Mouse (Mus musculus): Measurements from ENCODE around the gene Tmem248. TPM values are rescaled to one million over a fixed set of nuclear protein-coding genes. Genes with fewer than 3 reads are reported as not detected.
A peak's percentile ranks its signal among the peaks of the same experiment; 100 is the strongest.

Tmem248 gene
- polyA plus RNA-seq (2016; fragmentation: Nextera tagmentation; extraction: Ambion mirVana), result 37.7 and 39.1 TPM in 2 replicates

DNA sequence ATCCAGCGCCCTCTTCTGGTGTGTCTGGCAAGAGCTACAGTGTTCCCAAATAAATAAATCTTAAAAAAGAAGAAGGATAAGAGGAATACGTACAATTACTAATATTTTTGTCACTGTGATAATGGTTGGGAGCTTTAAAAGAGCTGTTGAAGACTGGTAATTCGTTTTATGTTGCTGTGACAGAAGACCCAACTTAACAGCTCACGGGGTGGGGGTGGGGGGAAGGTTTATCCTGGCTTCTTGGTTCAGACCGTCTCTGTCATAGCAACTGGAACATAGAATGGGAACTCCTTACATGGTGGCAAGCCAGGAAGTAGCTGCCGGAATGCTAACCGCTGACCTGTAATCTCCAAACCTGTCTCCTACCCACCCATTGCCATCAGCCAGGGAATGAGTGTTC, at the start of gene Tmem248:
Gene Tmem248, plus strand, starts transcription at position 301 of the 400 bp plus-strand sequence.
- Histone ChIP-seq H3K9me3 (no peaks in the 10 kb centered on the region; the same call in 1 of the 2 replicates), H3K27me3 (replicated peaks; ENCODE audit: low read depth, poor library complexity, severe bottlenecking) (no peaks in the 10 kb centered on the region), H3K4me3 (no peak within 1 kb of the TSS), H3K4me1 (peaks cover 10% of the 10 kb centered on the region; the same call in 1 of the 2 replicates), H3K27ac (replicated peaks) (no peak within 1 kb of the TSS), H3K36me3 (replicated peaks) (peaks cover 28% of the 10 kb centered on the region)
- WGBS, result 81% methylated on average over 7 of the region's 7 CpGs
- no peak for DNase-seq (ENCODE audit: low spot score)

DNA sequence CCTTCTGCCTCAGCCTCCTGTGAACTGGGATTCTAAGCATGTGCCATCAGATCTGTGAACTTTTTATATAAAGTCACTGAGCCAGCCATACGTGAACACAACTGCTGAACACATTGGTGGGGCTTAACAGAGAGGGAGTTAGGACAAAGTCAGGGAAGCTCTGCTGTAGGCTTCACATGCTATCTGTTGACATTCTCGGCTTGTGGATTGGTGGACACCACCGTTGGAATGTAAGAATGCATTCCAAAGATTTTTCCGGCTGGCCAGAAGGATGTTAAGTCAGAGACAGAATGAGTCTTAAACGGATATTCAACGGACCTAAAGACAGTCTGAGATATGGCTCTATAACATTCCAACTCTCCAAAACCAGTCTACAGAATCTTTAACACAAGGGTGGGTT, 47.8 kb upstream of the Tmem248 start:
- no peak overlapping the region for H3K27ac ChIP-seq (replicated peaks)
- no peak overlapping the region for H3K4me3 ChIP-seq
- DNase-seq (ENCODE audit: low spot score), result no peak
- H3K9me3 ChIP-seq, result no peaks in the 10 kb centered on the region
- no peaks in the 10 kb centered on the region for H3K36me3 ChIP-seq (replicated peaks)
- 71% methylated on average over 6 of the region's 6 CpGs for WGBS
- no peaks in the 10 kb centered on the region for H3K27me3 ChIP-seq (replicated peaks; ENCODE audit: low read depth, poor library complexity, severe bottlenecking)
- H3K4me1 ChIP-seq, result peaks cover 27% of the 10 kb centered on the region

DNA sequence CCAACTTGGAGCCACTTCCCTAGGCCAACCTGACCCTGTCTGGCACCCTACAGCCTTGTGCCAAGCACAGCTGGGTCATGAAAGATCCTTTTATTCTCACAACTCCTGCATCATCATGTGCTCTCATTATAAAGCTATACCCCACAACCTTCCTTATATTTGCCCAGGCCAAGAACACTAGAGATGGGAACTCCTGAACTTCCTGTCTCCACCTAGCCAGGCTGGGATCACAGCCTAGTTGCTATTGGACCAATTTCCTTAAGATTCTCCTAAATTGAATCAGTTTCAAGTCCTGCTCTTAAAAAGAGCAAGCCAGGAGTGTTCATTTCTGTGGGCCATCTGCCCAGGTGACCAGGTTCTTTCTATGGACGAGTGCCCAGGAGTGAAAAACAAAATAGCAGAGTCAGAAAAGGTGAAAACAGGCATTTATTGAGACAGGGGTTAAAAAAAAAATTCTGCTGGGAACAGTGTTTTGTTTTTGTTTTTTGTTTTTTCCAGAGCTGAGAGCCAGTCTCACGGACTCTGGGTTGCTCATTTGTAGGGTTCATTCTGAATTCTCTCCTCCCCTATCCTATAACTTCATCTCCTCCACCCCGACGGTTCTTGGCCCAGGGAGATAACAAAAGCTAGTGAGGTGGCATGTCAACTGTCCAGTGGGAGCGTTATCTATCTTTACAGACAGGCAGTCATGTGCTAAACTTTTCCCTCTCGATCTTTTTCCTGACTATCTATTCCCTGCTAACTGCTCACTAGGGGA, 46.0 kb upstream of the Tmem248 start:
- no peak for DNase-seq (ENCODE audit: low spot score)
- Histone ChIP-seq H3K27me3 (replicated peaks; ENCODE audit: low read depth, poor library complexity, severe bottlenecking) (no peaks in the 10 kb centered on the region), H3K9me3 (no peaks in the 10 kb centered on the region), H3K27ac (replicated peaks) (peak overlapping the region; percentile 91), H3K36me3 (replicated peaks) (no peaks in the 10 kb centered on the region), H3K4me1 (peaks cover 27% of the 10 kb centered on the region), H3K4me3 (peak overlapping the region; percentile 96)
- WGBS, result 15% methylated on average over 6 of the region's 6 CpGs

DNA sequence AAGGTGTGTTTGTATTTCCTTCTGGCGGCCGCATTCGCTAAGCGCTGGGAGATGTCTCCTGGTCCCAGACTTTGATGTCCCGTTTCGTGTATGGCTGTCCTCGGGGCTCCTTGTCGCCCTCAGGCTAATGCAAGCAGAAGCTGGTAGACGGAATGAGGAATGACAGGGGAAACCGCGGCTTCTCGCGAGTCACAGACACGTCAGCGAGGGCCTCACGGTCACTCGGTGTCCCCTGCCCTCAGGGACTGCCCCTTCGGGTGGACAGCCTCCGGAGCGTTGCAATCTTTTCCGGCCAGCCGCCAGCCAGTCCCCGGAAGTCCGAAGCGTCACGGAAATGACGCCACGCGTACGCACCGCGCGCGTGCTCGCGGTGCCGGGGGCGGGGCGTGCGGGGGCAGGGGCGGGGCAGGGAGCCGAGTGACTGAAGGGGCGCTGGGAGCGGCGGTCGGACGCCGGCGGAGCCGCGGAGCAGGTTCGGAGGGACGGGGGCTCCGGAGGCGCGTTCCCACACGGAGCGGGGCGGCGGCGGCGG, 45.4 kb upstream of the Tmem248 start, which contains the start of gene Rabgef1:
Gene Rabgef1, plus strand, starts transcription at position 376 of the 532 bp plus-strand sequence.
- H3K4me1 ChIP-seq, result peaks cover 27% of the 10 kb centered on the region
- under 1% methylated on average over 62 of the region's 62 CpGs for WGBS
- H3K27ac ChIP-seq (replicated peaks), result peak within 1 kb of the TSS; percentile 91
- H3K27me3 ChIP-seq (replicated peaks; ENCODE audit: low read depth, poor library complexity, severe bottlenecking), result no peaks in the 10 kb centered on the region
- DNase-seq (ENCODE audit: low spot score), result peak; percentile 96
- H3K4me3 ChIP-seq, result peak within 1 kb of the TSS; percentile 96
- H3K36me3 ChIP-seq (replicated peaks), result no peaks in the 10 kb centered on the region
- no peaks in the 10 kb centered on the region for H3K9me3 ChIP-seq

DNA sequence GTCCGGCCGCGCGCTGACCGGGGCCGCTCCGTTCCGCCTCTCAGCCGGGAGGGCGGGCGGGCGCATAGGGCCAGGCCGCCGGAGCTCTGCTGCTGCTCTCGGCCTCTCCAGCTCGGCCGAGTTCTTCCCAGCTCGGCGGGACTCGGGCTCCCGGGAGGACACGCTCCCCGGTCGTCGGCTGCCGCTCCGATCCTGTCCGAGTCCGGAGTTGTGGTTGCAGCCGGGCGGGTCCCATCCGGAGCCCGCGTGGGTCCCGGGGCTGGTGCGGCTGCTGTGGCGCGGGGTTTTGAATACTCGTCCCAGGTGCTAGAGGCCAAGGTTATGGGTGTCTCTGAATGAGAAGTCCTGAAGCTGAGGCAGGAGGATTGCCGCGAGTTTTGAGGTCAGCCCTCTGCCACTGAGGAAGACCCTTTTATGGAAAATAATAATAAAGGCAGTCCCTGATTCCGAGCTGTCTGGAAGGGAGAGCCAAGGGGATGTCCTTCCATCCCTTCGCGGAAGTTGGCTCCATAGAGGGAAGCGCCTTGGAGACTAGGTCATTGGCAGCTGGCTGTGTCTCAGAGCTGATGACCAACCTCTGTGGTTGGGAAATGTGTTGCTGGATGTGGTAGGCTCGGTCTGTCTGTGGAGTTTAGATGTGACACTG, 44.8 kb upstream of the Tmem248 start:
- Histone ChIP-seq H3K9me3 (no peaks in the 10 kb centered on the region), H3K27ac (replicated peaks) (peak overlapping the region; percentile 91), H3K4me1 (peaks cover 27% of the 10 kb centered on the region), H3K4me3 (peak overlapping the region; percentile 96), H3K27me3 (replicated peaks; ENCODE audit: low read depth, poor library complexity, severe bottlenecking) (no peaks in the 10 kb centered on the region), H3K36me3 (replicated peaks) (no peaks in the 10 kb centered on the region)
- 2% methylated on average over 46 of the region's 46 CpGs for WGBS
- DNase-seq (ENCODE audit: low spot score), result no peak

DNA sequence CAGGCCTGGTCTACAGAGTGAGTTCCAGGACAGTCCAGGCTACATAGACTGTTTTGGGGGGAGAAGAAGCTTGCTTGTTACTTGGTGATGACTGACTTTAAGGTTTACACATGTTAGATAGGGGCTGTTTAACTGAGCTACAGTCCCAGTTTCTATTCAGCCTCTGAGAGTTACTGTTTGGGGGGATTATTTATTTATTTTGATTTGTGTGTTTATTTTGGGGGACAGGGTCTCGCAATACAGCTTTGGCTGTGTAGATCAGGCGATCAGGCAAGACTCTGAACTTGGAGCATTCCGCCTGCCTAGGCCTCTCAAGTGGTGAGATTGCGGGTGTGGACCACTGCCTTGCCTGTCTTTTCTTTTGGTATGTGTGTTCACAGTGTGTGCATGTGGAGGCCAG, 43.9 kb upstream of the Tmem248 start:
- Histone ChIP-seq H3K27ac (replicated peaks) (no peak overlapping the region), H3K4me1 (peaks cover 30% of the 10 kb centered on the region), H3K4me3 (peak overlapping the region; percentile 96), H3K27me3 (replicated peaks; ENCODE audit: low read depth, poor library complexity, severe bottlenecking) (no peaks in the 10 kb centered on the region), H3K36me3 (replicated peaks) (no peaks in the 10 kb centered on the region), H3K9me3 (no peaks in the 10 kb centered on the region)
- DNase-seq (ENCODE audit: low spot score), result no peak
- 90% methylated on average over 4 of the region's 4 CpGs for WGBS

DNA sequence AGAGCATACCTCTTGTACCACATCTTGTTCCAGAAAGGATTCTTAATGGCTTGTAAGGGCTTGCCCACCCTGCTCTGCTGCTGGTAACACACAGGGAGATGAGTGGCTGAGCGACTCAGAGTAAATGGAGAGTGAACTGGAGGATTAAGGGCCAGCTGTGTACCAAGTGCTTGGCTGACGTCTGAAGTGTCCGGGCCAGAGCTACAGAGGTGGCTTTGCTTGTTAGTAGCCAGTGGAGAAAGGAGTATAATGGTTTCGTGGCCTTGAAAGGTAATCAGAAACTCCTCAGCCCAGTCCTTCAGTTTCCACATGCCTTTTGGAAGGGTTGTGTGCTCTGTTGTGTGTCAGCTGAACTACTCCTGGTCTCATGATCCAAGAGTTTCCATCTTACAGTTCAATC, 39.0 kb upstream of the Tmem248 start:
- WGBS, result 58% methylated on average over 4 of the region's 4 CpGs
- Histone ChIP-seq H3K9me3 (no peaks in the 10 kb centered on the region), H3K4me1 (peaks cover 9% of the 10 kb centered on the region), H3K36me3 (replicated peaks) (no peaks in the 10 kb centered on the region), H3K4me3 (no peak overlapping the region), H3K27ac (replicated peaks) (no peak overlapping the region), H3K27me3 (replicated peaks; ENCODE audit: low read depth, poor library complexity, severe bottlenecking) (no peaks in the 10 kb centered on the region)
- DNase-seq (ENCODE audit: low spot score), result peak; percentile 20

DNA sequence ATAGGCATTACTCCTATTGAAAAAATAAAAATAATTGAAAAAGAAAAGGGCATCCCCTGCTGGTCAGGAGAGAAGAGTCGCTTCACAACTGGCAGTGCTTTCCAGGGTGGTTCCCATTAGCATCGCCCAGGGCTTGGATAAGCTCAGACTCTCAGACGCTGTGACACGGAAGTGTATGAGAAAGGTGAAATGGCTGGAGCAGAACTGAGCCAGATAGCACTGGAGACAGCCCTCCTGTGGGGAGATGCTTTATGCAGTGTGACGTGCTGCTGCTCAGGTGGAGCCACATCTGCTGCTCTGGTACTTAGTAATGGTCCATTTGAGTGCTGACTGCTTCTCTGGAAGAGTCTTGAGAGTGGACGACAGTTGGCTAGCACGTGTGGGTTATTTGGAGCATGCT, 36.5 kb upstream of the Tmem248 start:
- Histone ChIP-seq H3K27ac (replicated peaks) (no peak overlapping the region), H3K27me3 (replicated peaks; ENCODE audit: low read depth, poor library complexity, severe bottlenecking) (no peaks in the 10 kb centered on the region), H3K9me3 (no peaks in the 10 kb centered on the region), H3K36me3 (replicated peaks) (no peaks in the 10 kb centered on the region), H3K4me1 (0 out of 2 replicates have a peak, but pooled peaks cover 4% of the 10 kb centered on the region), H3K4me3 (no peak overlapping the region)
- DNase-seq (ENCODE audit: low spot score), result no peak
- 68% methylated on average over 7 of the region's 7 CpGs for WGBS

DNA sequence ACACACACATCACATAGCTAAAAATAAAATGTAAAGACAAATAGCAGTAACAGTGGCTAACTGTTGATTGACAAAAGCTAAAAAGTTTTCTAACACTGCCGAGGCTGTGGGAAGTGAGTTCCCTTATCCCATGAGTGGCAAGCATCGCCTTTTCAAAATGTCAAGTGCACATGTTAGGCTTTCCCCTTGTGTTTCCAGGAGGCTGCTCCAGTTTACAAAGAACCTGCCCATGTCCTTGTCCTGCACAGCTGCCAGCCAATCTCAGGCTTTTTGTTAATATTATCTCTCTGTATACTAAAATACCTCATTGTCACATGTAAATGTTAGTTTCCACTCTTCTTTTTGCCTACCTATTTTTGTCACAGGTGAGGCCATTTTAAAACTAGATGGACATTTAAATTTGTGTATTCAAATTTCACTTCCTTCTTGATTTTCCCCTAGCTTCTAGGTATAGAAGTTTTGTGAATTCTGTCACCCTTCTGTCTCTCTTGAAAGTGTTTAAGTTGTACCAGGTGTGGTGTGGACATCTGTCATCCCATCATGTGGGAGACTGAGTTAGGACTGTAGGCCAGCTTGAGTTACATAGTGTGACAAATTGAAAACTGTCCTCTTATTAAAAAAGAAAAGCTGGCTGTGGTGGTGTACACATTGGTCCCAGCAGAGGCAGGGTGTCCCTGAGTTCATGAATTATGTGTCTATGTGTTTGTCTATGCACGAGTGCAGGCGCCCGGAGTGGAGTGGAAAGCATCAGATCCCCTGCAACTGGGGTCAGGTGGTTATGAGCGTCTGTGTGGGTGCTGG, 34.9 kb upstream of the Tmem248 start:
- 92% methylated on average over 6 of the region's 6 CpGs for WGBS
- no peaks in the 10 kb centered on the region for H3K9me3 ChIP-seq
- no peak overlapping the region for H3K4me3 ChIP-seq
- no peak for DNase-seq (ENCODE audit: low spot score)
- H3K27ac ChIP-seq (replicated peaks), result no peak overlapping the region
- H3K27me3 ChIP-seq (replicated peaks; ENCODE audit: low read depth, poor library complexity, severe bottlenecking), result no peaks in the 10 kb centered on the region
- H3K4me1 ChIP-seq, result 0 out of 2 replicates have a peak, but pooled peaks cover 4% of the 10 kb centered on the region
- H3K36me3 ChIP-seq (replicated peaks), result no peaks in the 10 kb centered on the region

DNA sequence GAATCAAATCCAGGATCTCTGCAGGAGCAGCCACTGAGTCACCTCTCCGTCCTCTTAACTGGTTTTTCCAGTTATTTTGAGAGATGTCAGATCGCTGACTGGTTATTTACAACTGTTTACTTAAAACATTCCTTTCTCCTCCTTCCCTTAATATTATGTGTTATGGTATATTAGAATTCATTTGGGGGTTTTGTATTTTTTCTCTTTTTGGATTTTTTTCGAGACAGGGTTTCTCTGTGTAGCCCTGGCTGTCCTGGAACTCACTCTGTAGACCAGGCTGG, 34.4 kb upstream of the Tmem248 start:
- WGBS, result 91% methylated on average over 3 of the region's 3 CpGs
- Histone ChIP-seq H3K36me3 (replicated peaks) (peaks cover 2% of the 10 kb centered on the region), H3K27me3 (replicated peaks; ENCODE audit: low read depth, poor library complexity, severe bottlenecking) (no peaks in the 10 kb centered on the region), H3K4me3 (no peak overlapping the region), H3K9me3 (no peaks in the 10 kb centered on the region), H3K27ac (replicated peaks) (no peak overlapping the region), H3K4me1 (0 out of 2 replicates have a peak, but pooled peaks cover 4% of the 10 kb centered on the region)
- DNase-seq (ENCODE audit: low spot score), result no peak

DNA sequence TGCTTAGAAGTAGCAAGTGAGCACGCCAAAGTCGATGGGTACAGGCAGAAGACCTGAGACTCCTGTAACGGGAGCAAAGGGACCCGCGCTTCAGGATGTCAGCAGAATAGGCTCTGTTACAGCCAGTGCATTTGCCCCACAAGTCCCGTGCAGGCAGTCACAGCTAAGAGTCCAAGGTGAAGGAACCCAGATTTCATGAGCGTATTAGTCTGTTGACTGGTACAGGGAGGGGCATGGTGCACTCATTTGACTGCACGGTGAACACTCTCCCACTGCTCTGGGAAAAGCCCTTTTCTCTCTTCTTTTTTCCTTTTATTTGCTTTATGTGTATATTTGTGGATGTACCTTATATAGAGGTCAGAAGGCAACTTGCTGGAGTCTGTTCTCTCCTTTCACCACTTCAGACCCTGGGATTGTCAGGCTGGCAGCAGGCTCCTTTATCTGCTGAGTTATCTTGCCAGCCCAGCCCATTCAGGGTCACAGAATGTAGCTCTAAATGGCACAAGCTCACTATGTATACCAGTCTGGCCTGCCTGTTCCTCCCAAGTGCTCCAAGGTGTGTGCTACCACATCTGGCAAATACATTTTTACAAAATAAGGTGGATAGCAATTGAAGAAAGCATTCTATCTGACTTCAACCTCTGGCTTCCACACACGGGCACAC, 32.6 kb upstream of the Tmem248 start:
- Histone ChIP-seq H3K36me3 (replicated peaks) (peaks cover 18% of the 10 kb centered on the region), H3K27me3 (replicated peaks; ENCODE audit: low read depth, poor library complexity, severe bottlenecking) (no peaks in the 10 kb centered on the region), H3K27ac (replicated peaks) (no peak overlapping the region), H3K9me3 (no peaks in the 10 kb centered on the region), H3K4me1 (no peaks in the 10 kb centered on the region), H3K4me3 (no peak overlapping the region)
- 90% methylated on average over 9 of the region's 9 CpGs for WGBS
- DNase-seq (ENCODE audit: low spot score), result no peak

DNA sequence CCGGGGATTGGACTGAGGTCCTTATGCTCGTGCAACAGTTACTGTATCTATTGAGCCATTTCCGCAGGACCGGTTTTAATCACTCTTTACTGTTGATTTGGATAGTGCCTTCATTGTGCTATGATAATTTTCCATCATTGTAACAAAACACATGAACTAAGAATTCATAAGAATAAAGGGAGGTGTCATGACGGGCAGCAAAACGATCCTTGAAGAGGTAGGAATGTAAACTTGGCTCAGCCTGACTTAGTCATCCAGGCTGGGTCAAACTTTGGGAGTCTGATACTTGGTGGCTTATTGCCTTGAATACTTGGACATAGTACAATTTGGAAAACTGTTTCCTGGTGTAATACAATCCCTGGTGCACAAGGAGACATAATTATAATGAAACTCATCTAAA, 31.6 kb upstream of the Tmem248 start:
- Histone ChIP-seq H3K27me3 (replicated peaks; ENCODE audit: low read depth, poor library complexity, severe bottlenecking) (no peaks in the 10 kb centered on the region), H3K4me1 (no peaks in the 10 kb centered on the region), H3K36me3 (replicated peaks) (peaks cover 27% of the 10 kb centered on the region), H3K4me3 (no peak overlapping the region), H3K9me3 (no peaks in the 10 kb centered on the region), H3K27ac (replicated peaks) (no peak overlapping the region)
- no peak for DNase-seq (ENCODE audit: low spot score)
- WGBS, result 89% methylated on average over 6 of the region's 6 CpGs
